Mouse (Mus musculus) forebrain, embryonic 11.5 days (tissue): ENCODE results near the gene Phyhd1. TPM values are rescaled to one million over a fixed set of nuclear protein-coding genes. Genes with fewer than 3 reads are reported as not detected.

Source experiments
- ATAC-seq: fragments of 200-750 bp; cut with Nextera tagmentation; replicated peaks from 2 replicates; pipeline ENCODE4 v1.8.0; 2017; ENCODE audit warnings: moderate TSS enrichment; ENCODE audit not compliant: low FRiP score
- DNase-seq: peaks from one replicate; pipeline ENCODE4 v3.0.0-alpha.2; 2017; ENCODE audit warnings: low spot score
- H3K27ac ChIP-seq: fragments of 300-500 bp; sonication (generic); 2 replicates; pipeline ENCODE4 v1.5.1; 2014; ENCODE audit warnings: low read depth, low read length
- H3K27me3 ChIP-seq: fragments of 300-500 bp; sonication (generic); 2 replicates; pipeline ENCODE4 v1.6.1; 2014; ENCODE audit warnings: mild to moderate bottlenecking, low read length, mixed read lengths; ENCODE audit not compliant: control insufficient read depth, insufficient read depth
- H3K36me3 ChIP-seq: fragments of 300-500 bp; sonication (generic); 2 replicates; pipeline ENCODE4 v1.6.1; 2014; ENCODE audit warnings: mild to moderate bottlenecking, low read length, moderate library complexity, mixed read lengths; ENCODE audit not compliant: control insufficient read depth, insufficient read depth
- H3K4me1 ChIP-seq: fragments of 300-500 bp; sonication (generic); replicated peaks from 2 replicates; pipeline ENCODE4 v1.6.1; 2014; ENCODE audit warnings: low read length, mixed read lengths; ENCODE audit not compliant: control insufficient read depth, insufficient read depth
- H3K4me2 ChIP-seq: fragments of 300-500 bp; sonication (generic); 2 replicates; pipeline ENCODE4 v1.6.1; 2014; ENCODE audit warnings: low read depth, mild to moderate bottlenecking, low read length, moderate library complexity, mixed read lengths; ENCODE audit not compliant: severe bottlenecking
- H3K4me3 ChIP-seq: fragments of 300-500 bp; sonication (generic); 2 replicates; pipeline ENCODE4 v1.5.1; 2014; ENCODE audit warnings: low read depth, low read length
- H3K9ac ChIP-seq: fragments of 300-500 bp; sonication (generic); 2 replicates; pipeline ENCODE4 v1.6.1; 2014; ENCODE audit warnings: low read length
- H3K9me3 ChIP-seq: fragments of 300-500 bp; sonication (generic); 2 replicates; pipeline ENCODE4 v1.6.1; 2016; ENCODE audit warnings: low read length, mixed read lengths; ENCODE audit not compliant: control insufficient read depth
- WGBS: fragments of 180-500 bp; shearing (Covaris S2); extraction: QIAGEN DNeasy Blood & Tissue Kit; methylation state at CpG from one replicate; pipeline ENCODE4 v1.1.7; 2014; 5-methylcytosine and 5-hydroxymethylcytosine counted together
- polyA plus RNA-seq: library from polyadenylated mRNA; unstranded; fragments of >200 nt; fragmentation: Nextera tagmentation; extraction: Ambion mirVana; gene quantifications from 2 replicates; pipeline ENCODE4 v1.2.1, GENCODE M21; 2014

The Phyhd1 gene
- polyA plus RNA-seq: 3.8 and 3.9 TPM in 2 replicates

DNA sequence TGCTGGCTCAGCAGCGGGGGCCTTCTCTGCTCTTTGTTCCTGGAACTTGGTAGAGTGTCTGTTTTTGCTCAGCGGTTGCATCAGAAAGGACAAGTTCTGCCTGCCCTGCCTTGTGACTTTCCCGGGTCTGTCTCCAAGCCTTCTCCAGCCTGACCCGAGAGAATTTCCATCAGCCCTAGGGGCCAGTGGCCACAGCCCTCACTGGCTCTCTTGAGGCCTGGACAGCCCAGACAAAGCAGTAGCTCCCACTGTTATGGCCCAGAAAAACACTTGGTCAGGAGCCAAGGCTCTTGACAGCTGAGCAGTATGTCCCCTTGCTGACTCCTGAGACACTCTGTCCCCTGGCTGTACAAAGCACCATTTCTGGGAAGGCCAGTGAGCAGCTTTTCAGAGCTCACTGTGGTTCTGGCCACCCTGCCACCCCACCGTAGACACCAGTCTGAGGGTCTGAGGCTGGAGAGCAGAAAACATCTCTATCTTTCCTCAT, at the start of gene Phyhd1:
Phyhd1 (plus strand) TSS at position 437 of the 487 bp plus-strand sequence.
- Histone ChIP-seq H3K27me3 (no peaks in the 10 kb centered on the region), H3K36me3 (peaks cover 9% of the 10 kb centered on the region; the same call in 1 of the 2 replicates), H3K4me1 (peaks cover 5% of the 10 kb centered on the region; the same call in 1 of the 2 replicates), H3K27ac (peak within 1 kb of the TSS; percentile 62), H3K4me3 (no peak within 1 kb of the TSS), H3K9ac (peak within 1 kb of the TSS; percentile 12; the same call in 1 of the 2 replicates), H3K4me2 (no peak within 1 kb of the TSS), H3K9me3 (no peaks in the 10 kb centered on the region)
- ATAC-seq (no peak), DNase-seq (no peak)
- 42% methylated on average over 5 of the region's 5 CpGs for WGBS

DNA sequence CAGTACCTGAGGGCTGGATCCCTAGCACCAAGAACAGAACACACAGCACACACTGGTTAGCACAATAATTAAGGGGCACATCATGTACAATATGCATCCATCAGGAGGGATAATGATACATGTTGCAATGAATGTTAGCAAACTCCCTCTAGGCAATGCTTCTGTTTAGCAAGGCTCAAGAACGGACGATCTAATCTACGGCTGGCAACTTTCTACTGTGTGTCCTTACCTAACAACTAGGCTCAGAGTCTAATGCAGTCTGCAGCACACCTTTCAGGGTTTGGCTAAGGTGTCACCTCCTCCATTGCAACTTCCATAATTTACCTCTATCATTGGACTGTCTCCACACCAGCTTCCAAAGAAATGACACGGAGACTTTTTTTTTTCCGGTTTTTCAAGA, 49.7 kb upstream of the Phyhd1 start:
- Histone ChIP-seq H3K4me2 (no peak overlapping the region), H3K9me3 (no peaks in the 10 kb centered on the region), H3K4me1 (no peaks in the 10 kb centered on the region), H3K9ac (no peak overlapping the region), H3K4me3 (no peak overlapping the region), H3K27me3 (no peaks in the 10 kb centered on the region), H3K36me3 (no peaks in the 10 kb centered on the region), H3K27ac (no peak overlapping the region)
- no peak for DNase-seq
- WGBS: 93% methylated on average over 5 of the region's 5 CpGs
- no peak for ATAC-seq

DNA sequence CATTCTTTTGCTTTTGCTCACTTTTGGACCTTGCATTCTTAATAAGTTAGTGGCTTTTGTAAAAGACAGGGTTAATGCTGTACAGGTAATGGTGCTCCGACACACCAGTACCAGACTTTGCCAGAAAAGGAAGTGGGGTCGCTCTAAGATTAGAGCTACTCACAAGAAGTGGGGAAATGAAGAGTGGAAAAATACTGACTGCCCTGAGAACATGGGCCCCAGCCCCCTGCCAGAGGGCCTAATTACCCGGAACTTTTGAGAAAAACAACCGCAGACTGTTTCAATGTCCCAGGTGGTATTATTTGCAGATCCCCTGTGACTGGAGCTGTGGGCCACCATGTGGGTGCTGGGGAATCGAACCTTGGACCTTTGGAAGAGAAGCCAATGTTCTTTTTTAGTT, 30.4 kb upstream of the Phyhd1 start:
- no peak for ATAC-seq
- no peak overlapping the region for H3K4me3 ChIP-seq

DNA sequence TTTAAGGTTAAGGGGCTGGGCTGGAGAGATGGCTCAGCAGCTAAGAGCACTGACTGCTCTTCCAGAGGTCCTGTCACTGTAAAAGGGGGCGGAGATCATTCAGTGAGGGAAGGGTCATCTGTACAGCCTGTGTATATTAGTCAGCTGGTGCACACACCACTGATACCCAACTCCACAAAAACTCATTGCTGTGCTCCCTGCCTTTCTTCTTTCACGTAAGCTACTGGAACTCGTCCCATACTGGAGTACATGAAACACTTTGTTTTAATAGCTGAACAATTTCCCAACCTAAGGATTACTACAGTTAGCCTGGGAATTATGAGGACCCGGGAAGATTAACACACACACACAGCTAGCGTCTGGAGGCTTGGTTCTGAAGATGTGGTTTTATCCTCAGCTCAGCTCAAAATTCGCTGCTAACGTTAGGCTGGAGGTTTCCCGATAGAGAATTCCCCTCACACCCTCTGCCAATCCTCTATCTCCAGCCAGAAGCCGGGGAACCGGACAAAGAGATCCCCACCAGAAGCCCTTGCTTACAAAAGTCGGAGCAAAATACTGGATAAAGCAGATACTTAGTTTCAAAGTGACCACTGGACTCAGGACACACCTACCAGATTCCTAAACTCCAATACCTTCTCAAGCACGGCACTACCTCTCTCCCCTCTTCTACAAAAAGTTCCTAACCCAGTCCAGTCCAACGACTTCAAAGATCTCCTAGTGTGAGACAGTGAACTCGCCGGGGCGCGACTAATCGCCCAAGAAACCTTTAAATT, 29.4 kb upstream of the Phyhd1 start:
- 7% methylated on average over 18 of the region's 18 CpGs for WGBS
- ATAC-seq: 0 out of 2 replicates have a peak, but pooled peaks have one; percentile 5

More for the DNA sequence above, 30.4 kb upstream of the Phyhd1 start:
- no peaks in the 10 kb centered on the region for H3K9me3 ChIP-seq
- WGBS: 87% methylated on average over 5 of the region's 5 CpGs
- H3K9ac ChIP-seq: no peak overlapping the region
- H3K4me2 ChIP-seq: no peak overlapping the region
- DNase-seq: no peak
- no peaks in the 10 kb centered on the region; the same call in 1 of the 2 replicates for H3K36me3 ChIP-seq
- peaks cover 10% of the 10 kb centered on the region; the same call in 1 of the 2 replicates for H3K4me1 ChIP-seq
- no peak overlapping the region for H3K27ac ChIP-seq
- no peaks in the 10 kb centered on the region for H3K27me3 ChIP-seq

DNA sequence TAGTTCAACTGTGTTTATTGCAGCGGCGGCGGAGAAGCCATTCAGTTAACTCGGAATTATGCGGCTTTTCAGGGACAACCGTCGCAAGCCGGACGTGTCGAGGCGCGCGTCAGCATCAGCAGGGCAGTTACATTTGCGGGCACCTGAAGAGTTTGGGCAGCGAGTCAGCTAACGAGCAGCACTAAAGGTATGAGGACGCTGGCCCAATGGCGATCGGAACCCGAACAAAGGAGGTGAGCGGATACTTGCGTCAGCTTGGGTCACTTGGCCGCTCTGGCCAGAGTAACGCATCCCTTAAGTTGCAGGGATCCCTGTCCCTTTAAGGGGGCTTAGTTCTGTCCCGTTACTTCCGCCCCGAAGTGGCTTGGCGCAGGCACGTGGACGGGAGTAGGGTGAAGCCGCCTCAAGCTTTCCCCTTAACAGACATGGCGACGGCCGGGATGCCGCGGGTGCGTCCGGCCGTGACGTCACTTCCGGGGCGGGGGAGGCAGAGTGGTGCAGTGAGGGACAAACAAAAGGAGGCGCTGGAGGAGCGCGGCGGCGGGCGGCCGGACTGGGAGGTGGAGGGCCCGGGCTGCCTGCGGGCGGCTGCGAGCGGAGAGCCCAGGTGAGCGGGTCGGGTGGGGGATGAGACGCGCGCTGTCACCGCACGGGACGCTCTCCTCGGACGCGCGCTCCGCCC, 28.7 kb upstream of the Phyhd1 start, which contains the start of gene Lrrc8a:
Lrrc8a (plus strand) TSS at position 517 of the 682 bp plus-strand sequence.
- ATAC-seq: peak; percentile 96
- peak; percentile 100 for DNase-seq
- Histone ChIP-seq H3K4me2 (peak within 1 kb of the TSS; percentile 84), H3K4me3 (peak within 1 kb of the TSS; percentile 89), H3K9me3 (no peaks in the 10 kb centered on the region), H3K27me3 (no peaks in the 10 kb centered on the region), H3K9ac (peak within 1 kb of the TSS; percentile 89), H3K4me1 (peaks cover 10% of the 10 kb centered on the region; the same call in 1 of the 2 replicates), H3K36me3 (peaks cover 3% of the 10 kb centered on the region; the same call in 1 of the 2 replicates), H3K27ac (peak within 1 kb of the TSS; percentile 84)
- under 1% methylated on average over 65 of the region's 67 CpGs for WGBS

More for the DNA sequence above, 29.4 kb upstream of the Phyhd1 start:
- Histone ChIP-seq H3K9ac (peak overlapping the region; percentile 74), H3K27me3 (no peaks in the 10 kb centered on the region), H3K4me1 (peaks cover 10% of the 10 kb centered on the region; the same call in 1 of the 2 replicates), H3K4me3 (peak overlapping the region; percentile 89), H3K4me2 (peak overlapping the region; percentile 80), H3K27ac (peak overlapping the region; percentile 48; the same call in 1 of the 2 replicates), H3K9me3 (no peaks in the 10 kb centered on the region), H3K36me3 (peaks cover 3% of the 10 kb centered on the region; the same call in 1 of the 2 replicates)
- no peak for DNase-seq

DNA sequence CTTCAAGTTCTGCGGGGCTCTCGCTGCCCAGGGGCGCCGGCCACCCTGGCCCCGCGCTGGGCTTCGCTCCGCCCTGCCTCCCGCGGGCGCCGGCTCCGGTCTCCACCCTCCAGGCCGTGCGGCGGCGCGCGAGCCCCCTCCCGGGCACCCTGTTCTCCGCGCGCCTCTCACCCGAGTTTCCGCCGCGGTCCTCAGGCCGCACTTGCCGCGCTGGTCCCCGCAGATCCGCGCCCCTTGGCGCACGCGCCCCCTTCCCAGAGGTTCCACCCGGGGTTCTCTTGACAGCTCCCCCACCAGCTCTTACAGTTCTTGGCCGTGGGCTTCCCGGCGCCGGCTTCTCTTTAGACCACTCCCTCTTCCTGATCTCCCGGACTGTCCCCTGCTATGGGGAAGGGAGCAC, 28.1 kb upstream of the Phyhd1 start:
- peak; percentile 85 for DNase-seq
- H3K4me2 ChIP-seq: peak overlapping the region; percentile 84

GRCm38 (mm10) chr2:30238906-30239465, 27.0 kb upstream of the Phyhd1 start:
- Histone ChIP-seq H3K9me3 (no peaks in the 10 kb centered on the region), H3K4me2 (peak overlapping the region; percentile 84), H3K4me1 (peaks cover 10% of the 10 kb centered on the region; the same call in 1 of the 2 replicates), H3K9ac (peak overlapping the region; percentile 89), H3K27me3 (no peaks in the 10 kb centered on the region), H3K27ac (no peak overlapping the region), H3K36me3 (peaks cover 3% of the 10 kb centered on the region; the same call in 1 of the 2 replicates), H3K4me3 (peak overlapping the region; percentile 89)
- no peak for ATAC-seq
- 74% methylated on average over 3 of the region's 3 CpGs for WGBS
- no peak for DNase-seq

More for the DNA sequence above, 28.1 kb upstream of the Phyhd1 start:
- H3K27me3 ChIP-seq: no peaks in the 10 kb centered on the region
- WGBS: under 1% methylated on average over 42 of the region's 42 CpGs
- H3K36me3 ChIP-seq: peaks cover 3% of the 10 kb centered on the region; the same call in 1 of the 2 replicates
- peak; percentile 88 for ATAC-seq
- H3K9ac ChIP-seq: peak overlapping the region; percentile 89
- H3K4me3 ChIP-seq: peak overlapping the region; percentile 89
- no peaks in the 10 kb centered on the region for H3K9me3 ChIP-seq
- H3K4me1 ChIP-seq: peaks cover 10% of the 10 kb centered on the region; the same call in 1 of the 2 replicates
- peak overlapping the region; percentile 84 for H3K27ac ChIP-seq

- no peak overlapping the region for H3K27ac ChIP-seq
- peaks cover 3% of the 10 kb centered on the region; the same call in 1 of the 2 replicates for H3K36me3 ChIP-seq
- WGBS: 86% methylated on average over 4 of the region's 4 CpGs
- no peak for ATAC-seq
- no peaks in the 10 kb centered on the region for H3K27me3 ChIP-seq
- H3K4me3 ChIP-seq: no peak overlapping the region
- no peak overlapping the region for H3K9ac ChIP-seq
- H3K4me1 ChIP-seq: peaks cover 10% of the 10 kb centered on the region; the same call in 1 of the 2 replicates
- H3K4me2 ChIP-seq: no peak overlapping the region
- no peaks in the 10 kb centered on the region for H3K9me3 ChIP-seq
- DNase-seq: no peak
Observed at GRCm38 (mm10) chr2:30239777-30240176, 26.2 kb upstream of the Phyhd1 start.
